Mouse (Mus musculus): ENCODE data around the gene Psg20. TPM values are rescaled to one million over a fixed set of nuclear protein-coding genes. Genes with fewer than 3 reads are reported as not detected.
"Not testable (repeated sequence)": the region's sequence is repeated elsewhere in the genome, so short reads cannot be mapped to it uniquely, and the experiment has no call there.

The Psg20 gene
- total RNA-seq (2014; rRNA removed) (not detected in 2 replicates), polyA plus RNA-seq (2015; fragmentation: Nextera tagmentation; extraction: Ambion mirVana) (not detected in 2 replicates)

DNA sequence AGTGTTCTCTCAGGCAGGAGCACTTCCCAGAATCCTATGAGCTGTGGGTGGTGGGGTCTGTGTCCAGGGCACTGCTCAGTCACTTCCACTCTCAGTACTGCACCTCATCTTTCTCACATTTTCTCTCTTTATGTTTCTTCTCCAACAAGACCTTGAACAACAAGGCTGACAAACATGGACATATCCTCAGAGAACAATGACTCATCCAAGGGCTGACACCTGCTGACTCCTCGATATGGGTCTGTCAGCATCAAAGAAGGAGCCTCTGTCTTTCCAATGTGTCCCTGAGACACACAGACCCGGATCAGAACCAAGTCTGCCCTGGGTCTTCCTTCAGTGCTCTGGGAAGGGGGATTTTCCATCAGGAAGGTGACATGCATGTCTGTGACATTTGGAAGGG, at the start of gene Psg20:
TSS of gene Psg20 (minus strand) at position 101 of the 400 bp plus-strand sequence.
- no peak within 1 kb of the TSS for H3K4me2 ChIP-seq (ENCODE audit: low read depth, low read length, poor library complexity, severe bottlenecking)
- H3K4me1 ChIP-seq (ENCODE audit: insufficient read depth, low read length), result no peaks in the 10 kb centered on the region
- ATAC-seq (ENCODE audit: low FRiP score) (no peak), DNase-seq (ENCODE audit: low spot score) (no peak)
- no peak within 1 kb of the TSS for H3K27ac ChIP-seq (ENCODE audit: low read depth, low read length)
- 63% methylated on average over 2 of the region's 2 CpGs for WGBS
- no peak within 1 kb of the TSS for H3K4me3 ChIP-seq (ENCODE audit: low read depth, low read length)
- H3K9me3 ChIP-seq (ENCODE audit: low read length), result no peaks in the 10 kb centered on the region
- no peak within 1 kb of the TSS for H3K9ac ChIP-seq (replicated peaks; ENCODE audit: low read length, poor library complexity, severe bottlenecking)
- H3K27me3 ChIP-seq (ENCODE audit: insufficient read depth, low read length), result no peaks in the 10 kb centered on the region
- no peak for TF ChIP-seq CTCF (IDR thresholded peaks at IDR 0.05)
- no peaks in the 10 kb centered on the region for H3K36me3 ChIP-seq (ENCODE audit: insufficient read depth, low read length)

DNA sequence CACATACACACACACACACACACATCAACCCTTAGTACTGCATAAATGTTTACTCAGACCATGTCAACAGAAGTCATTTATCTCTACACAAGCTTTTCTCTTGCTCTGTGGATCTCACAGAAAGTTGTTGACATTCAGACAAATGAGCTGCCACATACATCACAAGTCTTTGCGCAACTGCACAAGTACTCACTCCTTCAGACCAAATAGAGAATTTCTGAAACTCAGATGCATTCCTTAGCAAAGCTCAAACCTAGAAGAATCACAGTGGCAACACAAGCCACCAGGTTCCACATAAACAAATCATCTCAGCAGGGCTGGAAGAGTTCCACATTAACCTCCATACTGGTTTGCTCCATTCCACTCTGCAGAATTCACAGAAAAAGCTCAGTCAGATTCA, 48.5 kb upstream of the Psg20 start:
- Histone ChIP-seq H3K36me3 (ENCODE audit: insufficient read depth, low read length) (no peaks in the 10 kb centered on the region), H3K27ac (ENCODE audit: low read depth, low read length) (no peak overlapping the region), H3K4me3 (ENCODE audit: low read depth, low read length) (no peak overlapping the region), H3K27me3 (ENCODE audit: insufficient read depth, low read length) (no peaks in the 10 kb centered on the region), H3K4me1 (ENCODE audit: insufficient read depth, low read length) (no peaks in the 10 kb centered on the region), H3K9ac (replicated peaks; ENCODE audit: low read length, poor library complexity, severe bottlenecking) (no peak overlapping the region), H3K9me3 (ENCODE audit: low read length) (no peaks in the 10 kb centered on the region), H3K4me2 (ENCODE audit: low read depth, low read length, poor library complexity, severe bottlenecking) (no peak overlapping the region)
- ATAC-seq (ENCODE audit: low FRiP score), result no peak
- no peak for DNase-seq (ENCODE audit: low spot score)
- no peak for TF ChIP-seq CTCF (IDR thresholded peaks at IDR 0.05)
- whole genome bisulfite sequencing, result 91% methylated on average over 1 of the region's 1 CpGs

DNA sequence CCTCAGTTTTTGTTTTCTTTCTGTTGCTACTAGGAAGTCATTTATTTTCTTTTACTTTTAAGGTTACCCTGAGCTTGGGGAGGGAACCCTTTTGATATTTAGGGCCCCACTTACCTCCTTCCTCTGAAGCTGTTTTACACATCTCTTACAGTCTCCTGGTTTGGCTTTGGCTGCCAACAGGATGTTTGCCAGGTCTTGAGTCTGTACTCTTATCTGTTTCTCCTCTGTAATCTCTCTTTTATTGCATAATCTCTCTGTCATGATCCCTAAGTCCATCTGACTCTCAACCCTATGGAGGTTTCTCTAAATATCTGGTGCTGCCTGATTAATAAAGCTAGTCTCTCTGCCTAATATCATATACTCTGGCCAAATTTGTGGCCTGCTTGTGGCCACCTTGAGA, 47.1 kb upstream of the Psg20 start:
- Histone ChIP-seq H3K9ac (replicated peaks; ENCODE audit: low read length, poor library complexity, severe bottlenecking) (no peak overlapping the region), H3K9me3 (ENCODE audit: low read length) (no peaks in the 10 kb centered on the region), H3K36me3 (ENCODE audit: insufficient read depth, low read length) (no peaks in the 10 kb centered on the region), H3K4me1 (ENCODE audit: insufficient read depth, low read length) (no peaks in the 10 kb centered on the region), H3K27ac (ENCODE audit: low read depth, low read length) (no peak overlapping the region), H3K4me3 (ENCODE audit: low read depth, low read length) (no peak overlapping the region), H3K27me3 (ENCODE audit: insufficient read depth, low read length) (no peaks in the 10 kb centered on the region), H3K4me2 (ENCODE audit: low read depth, low read length, poor library complexity, severe bottlenecking) (no peak overlapping the region)
- TF ChIP-seq CTCF (IDR thresholded peaks at IDR 0.05), result no peak
- DNase-seq (ENCODE audit: low spot score) (no peak), ATAC-seq (ENCODE audit: low FRiP score) (no peak)

DNA sequence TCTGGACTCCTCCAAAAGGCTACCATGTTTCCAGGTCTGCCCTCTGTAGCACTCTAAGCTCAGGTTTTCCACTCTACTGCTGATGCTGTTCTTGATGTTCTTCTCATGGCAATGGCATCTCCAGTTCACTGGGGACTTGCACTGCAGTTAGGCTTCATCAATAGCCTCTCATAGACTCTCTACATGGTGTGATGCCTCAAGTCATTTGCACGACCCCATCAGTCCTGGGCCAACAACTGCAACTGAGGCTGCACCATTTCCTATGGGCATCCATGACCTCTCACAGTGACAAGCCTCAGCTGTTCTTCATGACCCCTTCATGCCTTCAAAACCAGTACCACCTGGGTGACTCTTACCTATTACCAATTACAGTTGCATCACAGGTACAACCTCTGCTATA, 42.4 kb upstream of the Psg20 start:
- no peak for DNase-seq (ENCODE audit: low spot score)
- WGBS, result 78% methylated on average over 1 of the region's 1 CpGs
- no peak overlapping the region for H3K4me2 ChIP-seq (ENCODE audit: low read depth, low read length, poor library complexity, severe bottlenecking)
- no peak overlapping the region for H3K9ac ChIP-seq (replicated peaks; ENCODE audit: low read length, poor library complexity, severe bottlenecking)
- no peak for ATAC-seq (ENCODE audit: low FRiP score)
- H3K27ac ChIP-seq (ENCODE audit: low read depth, low read length), result no peak overlapping the region
- no peaks in the 10 kb centered on the region for H3K4me1 ChIP-seq (ENCODE audit: insufficient read depth, low read length)
- no peaks in the 10 kb centered on the region for H3K9me3 ChIP-seq (ENCODE audit: low read length)
- no peak for TF ChIP-seq CTCF (IDR thresholded peaks at IDR 0.05)
- no peak overlapping the region for H3K4me3 ChIP-seq (ENCODE audit: low read depth, low read length)
- H3K36me3 ChIP-seq (ENCODE audit: insufficient read depth, low read length), result no peaks in the 10 kb centered on the region
- H3K27me3 ChIP-seq (ENCODE audit: insufficient read depth, low read length), result no peaks in the 10 kb centered on the region

DNA sequence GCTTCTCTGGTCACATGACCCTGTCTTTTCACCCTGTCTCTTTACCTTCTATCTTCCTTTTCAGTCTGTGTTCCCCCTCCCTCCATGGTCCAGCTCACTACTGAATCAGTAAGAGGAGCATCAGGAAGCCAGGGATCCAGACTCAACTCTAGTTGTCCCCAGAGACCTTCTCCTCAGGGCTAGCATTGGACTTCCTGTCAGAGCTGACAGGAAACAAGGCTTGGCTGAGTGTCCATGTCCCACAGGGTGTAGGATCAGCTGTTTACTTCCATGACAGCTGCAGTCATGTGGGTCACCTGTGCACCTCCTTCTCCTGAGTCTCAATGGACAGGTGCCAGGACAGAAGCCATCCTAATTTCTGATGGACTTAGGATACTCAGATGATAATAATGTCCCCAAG, 39.9 kb upstream of the Psg20 start:
- not testable (repeated sequence) for H3K36me3 ChIP-seq (ENCODE audit: insufficient read depth, low read length); H3K9ac ChIP-seq (replicated peaks; ENCODE audit: low read length, poor library complexity, severe bottlenecking); H3K4me1 ChIP-seq (ENCODE audit: insufficient read depth, low read length); H3K4me2 ChIP-seq (ENCODE audit: low read depth, low read length, poor library complexity, severe bottlenecking); H3K9me3 ChIP-seq (ENCODE audit: low read length); H3K27me3 ChIP-seq (ENCODE audit: insufficient read depth, low read length); H3K27ac ChIP-seq (ENCODE audit: low read depth, low read length); DNase-seq (ENCODE audit: low spot score); H3K4me3 ChIP-seq (ENCODE audit: low read depth, low read length); ATAC-seq (ENCODE audit: low FRiP score)

DNA sequence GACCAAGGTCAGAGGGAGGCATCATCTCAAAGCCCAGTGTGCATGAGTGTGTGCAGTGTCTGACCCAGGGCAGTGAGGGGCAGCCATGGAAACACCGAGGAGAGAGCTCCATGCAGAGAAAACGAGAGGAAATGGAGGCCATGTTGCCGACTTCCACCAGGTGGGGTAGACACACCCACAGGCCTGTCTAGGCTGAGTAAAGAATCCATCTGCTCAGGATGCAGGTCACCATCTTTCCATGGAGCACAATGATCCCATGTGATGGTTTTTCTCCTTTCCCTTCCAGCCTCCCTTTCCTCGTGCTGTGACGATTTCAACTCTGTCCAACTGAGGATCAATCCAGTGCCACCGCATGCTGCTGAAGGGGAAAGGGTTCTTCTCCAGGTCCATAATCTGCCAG, 38.0 kb upstream of the Psg20 start:
- Histone ChIP-seq H3K9ac (replicated peaks; ENCODE audit: low read length, poor library complexity, severe bottlenecking) (no peak overlapping the region), H3K27me3 (ENCODE audit: insufficient read depth, low read length) (no peaks in the 10 kb centered on the region), H3K4me2 (ENCODE audit: low read depth, low read length, poor library complexity, severe bottlenecking) (no peak overlapping the region), H3K4me1 (ENCODE audit: insufficient read depth, low read length) (no peaks in the 10 kb centered on the region), H3K27ac (ENCODE audit: low read depth, low read length) (no peak overlapping the region), H3K9me3 (ENCODE audit: low read length) (no peaks in the 10 kb centered on the region), H3K4me3 (ENCODE audit: low read depth, low read length) (no peak overlapping the region), H3K36me3 (ENCODE audit: insufficient read depth, low read length) (no peaks in the 10 kb centered on the region)
- ATAC-seq (ENCODE audit: low FRiP score) (no peak), DNase-seq (ENCODE audit: low spot score) (no peak)
- 80% methylated on average over 6 of the region's 6 CpGs for WGBS
- TF ChIP-seq CTCF (IDR thresholded peaks at IDR 0.05), result no peak

DNA sequence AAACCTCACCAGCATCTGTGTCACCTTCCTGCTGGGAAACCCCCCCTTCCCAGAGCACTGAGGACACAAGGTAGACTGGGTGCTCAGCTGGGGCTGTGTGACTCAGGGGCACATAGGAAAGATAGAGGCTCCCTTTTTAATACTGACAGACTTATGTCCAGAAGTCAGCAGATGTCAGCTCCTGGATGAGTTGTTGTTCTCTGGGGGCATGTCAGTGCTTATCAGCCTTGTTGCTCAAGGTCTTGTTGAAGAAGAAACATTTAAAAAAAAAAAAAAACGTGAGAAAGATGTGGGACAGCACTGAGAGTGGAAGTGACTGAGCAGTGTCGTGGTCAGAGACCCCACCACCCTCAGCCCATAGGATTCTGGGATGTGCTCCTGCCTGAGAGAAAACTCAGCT, 31.8 kb upstream of the Psg20 start, which contains the start of gene Psg22:
TSS of gene Psg22 (plus strand) at position 301 of the 400 bp plus-strand sequence.
- Histone ChIP-seq H3K27ac (ENCODE audit: low read depth, low read length) (no peak within 1 kb of the TSS), H3K4me1 (ENCODE audit: insufficient read depth, low read length) (no peaks in the 10 kb centered on the region), H3K9me3 (ENCODE audit: low read length) (no peaks in the 10 kb centered on the region), H3K4me3 (ENCODE audit: low read depth, low read length) (no peak within 1 kb of the TSS), H3K36me3 (ENCODE audit: insufficient read depth, low read length) (no peaks in the 10 kb centered on the region), H3K4me2 (ENCODE audit: low read depth, low read length, poor library complexity, severe bottlenecking) (no peak within 1 kb of the TSS), H3K27me3 (ENCODE audit: insufficient read depth, low read length) (no peaks in the 10 kb centered on the region), H3K9ac (replicated peaks; ENCODE audit: low read length, poor library complexity, severe bottlenecking) (no peak within 1 kb of the TSS)
- WGBS, result 37% methylated on average over 2 of the region's 2 CpGs
- ATAC-seq (ENCODE audit: low FRiP score) (no peak), DNase-seq (ENCODE audit: low spot score) (no peak)
- TF ChIP-seq CTCF (IDR thresholded peaks at IDR 0.05), result no peak

Data from midbrain, postnatal 0 days (tissue).